Mouse (Mus musculus) small intestine, adult 2 months (tissue): Measurements from ENCODE around the gene Asgr2. TPM values are rescaled to one million over a fixed set of nuclear protein-coding genes. Genes with fewer than 3 reads are reported as not detected.

Source experiments
- H3K27ac ChIP-seq: fragments of 200-500 bp; 2 replicates; pipeline ENCODE4 v1.5.1; 2012; ENCODE audit warnings: low read depth, low read length, control low read depth, inconsistent platforms; ENCODE audit not compliant: insufficient read depth
- H3K27me3 ChIP-seq: fragments of 200-500 bp; 2 replicates; pipeline ENCODE4 v1.6.1; 2012; ENCODE audit warnings: mild to moderate bottlenecking, moderate library complexity, low read length, inconsistent platforms; ENCODE audit not compliant: control insufficient read depth, insufficient read depth
- H3K36me3 ChIP-seq: fragments of 200-500 bp; 2 replicates; pipeline ENCODE4 v1.6.1; 2012; ENCODE audit warnings: mild to moderate bottlenecking, low read length, control low read depth, inconsistent platforms; ENCODE audit not compliant: control insufficient read depth, insufficient read depth
- H3K4me1 ChIP-seq: fragments of 200-500 bp; 2 replicates; pipeline ENCODE4 v1.6.1; 2012; ENCODE audit warnings: low read length, inconsistent platforms, mixed read lengths; ENCODE audit not compliant: control insufficient read depth, insufficient read depth, insufficient read length
- H3K4me3 ChIP-seq: fragments of 200-500 bp; 2 replicates; pipeline ENCODE4 v1.5.1; 2012; ENCODE audit warnings: low read depth, mild to moderate bottlenecking, control low read depth, inconsistent platforms, low read length, moderate library complexity
- CTCF ChIP-seq: fragments of 200-500 bp; IDR thresholded peaks from 2 replicates; pipeline ENCODE4 v1.5.1; 2012; ENCODE audit warnings: low read depth, mild to moderate bottlenecking, control low read depth, inconsistent platforms, low read length, moderate library complexity, mixed read lengths; ENCODE audit not compliant: insufficient replicate concordance, insufficient read length; ENCODE audit errors: extremely low read depth
- POLR2A ChIP-seq: fragments of 200-500 bp; IDR thresholded peaks from 2 replicates; pipeline ENCODE4 v1.6.1; 2012; ENCODE audit warnings: low read depth, mild to moderate bottlenecking, control low read depth, inconsistent platforms, low read length, moderate library complexity
- WGBS: fragments of 180-500 bp; shearing (Covaris S2); methylation state at CpG from one replicate; pipeline ENCODE4 v1.1.7; 2018; 5-methylcytosine and 5-hydroxymethylcytosine counted together
- polyA plus RNA-seq: library from polyadenylated mRNA; depleted of rRNA; stranded (reverse); fragments of >200 nt; gene quantifications from 2 replicates; pipeline ENCODE4 v1.2.3, GENCODE M21; 2012

The Asgr2 gene
- polyA plus RNA-seq, 1 experiment: 0.16 TPM

DNA sequence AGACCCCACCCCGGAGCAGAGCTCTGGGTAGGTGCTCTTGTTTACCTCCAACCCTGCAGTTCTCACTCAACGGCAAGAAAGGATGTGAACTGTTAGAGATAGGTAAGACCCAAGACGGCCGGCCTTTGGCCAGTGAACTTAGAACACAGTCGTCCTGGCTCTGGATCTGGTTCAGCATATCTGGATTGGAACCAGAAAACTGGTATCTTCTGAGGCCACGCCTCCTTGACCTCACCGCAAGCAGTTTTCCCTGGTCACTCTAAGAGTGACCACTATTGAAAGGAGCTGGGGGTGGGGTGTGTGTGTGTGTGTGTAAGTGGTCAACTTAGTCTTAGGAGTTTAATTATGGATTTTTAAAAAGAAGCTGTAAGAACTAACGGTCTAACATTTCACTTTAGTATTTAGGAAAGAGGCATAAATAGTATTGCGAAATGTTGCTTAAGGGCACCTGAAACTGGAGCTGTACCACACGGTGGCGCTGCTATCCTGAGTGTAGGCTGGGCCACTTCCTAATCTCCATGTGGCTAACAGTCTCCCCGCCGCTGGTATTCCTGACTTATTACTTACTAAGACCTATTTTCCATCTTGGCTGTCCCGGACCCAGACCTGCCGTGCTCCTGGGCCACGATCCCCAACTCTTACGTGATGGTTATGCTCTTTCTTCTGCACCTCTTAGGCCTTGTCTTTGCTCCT, 17.9 kb upstream of the Asgr2 start:
- H3K27ac ChIP-seq: no peak overlapping the region
- TF ChIP-seq POLR2A (no peak), CTCF (peak; percentile 80; the same call in 1 of the 2 replicates)
- peaks cover 3% of the 10 kb centered on the region; the same call in 1 of the 2 replicates for H3K4me1 ChIP-seq
- H3K36me3 ChIP-seq: no peaks in the 10 kb centered on the region
- H3K27me3 ChIP-seq: no peaks in the 10 kb centered on the region
- no peak overlapping the region for H3K4me3 ChIP-seq
- WGBS: 19% methylated on average over 17 of the region's 17 CpGs

DNA sequence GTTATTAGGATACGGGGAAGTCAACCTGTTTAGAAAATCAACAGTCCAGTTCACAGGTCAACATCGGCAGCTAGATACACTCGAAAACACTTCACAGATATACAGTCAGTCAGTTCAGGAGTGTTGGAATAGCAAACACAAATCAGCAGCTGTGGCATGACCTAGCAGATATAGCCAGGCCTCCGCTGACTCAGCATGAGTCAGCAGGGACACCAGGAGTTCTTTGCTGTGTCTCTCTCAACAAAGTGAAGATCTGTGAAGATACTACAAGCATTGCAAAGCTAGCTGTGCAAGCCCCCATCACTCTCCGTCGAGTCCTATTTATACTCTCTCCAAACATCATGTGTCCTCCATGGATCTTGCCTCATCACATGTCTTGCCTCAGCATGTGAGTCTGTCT, 16.9 kb upstream of the Asgr2 start:
- Histone ChIP-seq H3K36me3 (no peaks in the 10 kb centered on the region), H3K4me1 (peaks cover 2% of the 10 kb centered on the region; the same call in 1 of the 2 replicates), H3K27me3 (no peaks in the 10 kb centered on the region), H3K4me3 (no peak overlapping the region), H3K27ac (no peak overlapping the region)
- WGBS: 66% methylated on average over 6 of the region's 6 CpGs
- TF ChIP-seq POLR2A: no peak
- no peak for TF ChIP-seq CTCF

DNA sequence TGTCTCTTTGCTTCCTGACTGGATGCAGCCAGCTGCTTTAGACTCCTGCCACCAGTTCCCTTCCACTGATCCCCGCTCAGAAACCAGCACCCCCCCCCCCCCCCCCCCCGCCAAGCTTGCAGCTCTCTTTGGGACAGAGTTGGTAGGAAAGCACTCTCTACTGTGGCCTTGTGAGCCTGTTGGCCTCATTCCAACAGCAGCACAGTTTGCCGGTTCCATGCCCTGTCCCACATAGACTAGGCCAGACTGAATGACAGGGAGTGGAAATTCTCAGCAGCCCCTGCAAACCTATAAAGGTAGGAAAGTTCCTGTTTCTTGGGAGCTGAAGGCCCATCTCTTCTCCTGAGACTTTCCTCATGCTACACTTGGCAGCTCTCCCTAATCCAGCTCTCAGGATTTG, 15.0 kb upstream of the Asgr2 start:
- Histone ChIP-seq H3K27me3 (no peaks in the 10 kb centered on the region), H3K27ac (no peak overlapping the region), H3K36me3 (no peaks in the 10 kb centered on the region), H3K4me1 (peaks cover 2% of the 10 kb centered on the region; the same call in 1 of the 2 replicates), H3K4me3 (no peak overlapping the region)
- 39% methylated on average over 3 of the region's 3 CpGs for WGBS
- no peak for TF ChIP-seq POLR2A
- no peak for TF ChIP-seq CTCF

DNA sequence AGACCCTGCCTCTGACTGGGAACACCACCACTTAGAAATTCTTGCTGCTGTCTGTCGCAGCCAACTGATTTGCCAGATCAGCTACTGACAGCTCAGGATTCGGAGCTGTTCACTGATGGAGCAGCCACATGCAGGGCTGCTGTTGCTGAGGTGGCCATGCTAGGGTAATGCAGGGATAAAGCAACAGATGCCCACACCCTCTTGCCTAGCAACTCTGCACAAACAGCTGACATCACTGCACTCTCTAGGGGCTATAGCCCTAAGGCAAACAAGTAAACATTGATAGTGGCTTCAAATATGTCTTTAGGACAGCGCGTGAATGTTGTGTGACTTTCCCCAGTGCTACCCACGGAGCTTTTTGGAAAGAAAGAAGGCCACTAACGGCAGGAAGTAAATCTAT, 13.3 kb upstream of the Asgr2 start:
- no peaks in the 10 kb centered on the region for H3K36me3 ChIP-seq

DNA sequence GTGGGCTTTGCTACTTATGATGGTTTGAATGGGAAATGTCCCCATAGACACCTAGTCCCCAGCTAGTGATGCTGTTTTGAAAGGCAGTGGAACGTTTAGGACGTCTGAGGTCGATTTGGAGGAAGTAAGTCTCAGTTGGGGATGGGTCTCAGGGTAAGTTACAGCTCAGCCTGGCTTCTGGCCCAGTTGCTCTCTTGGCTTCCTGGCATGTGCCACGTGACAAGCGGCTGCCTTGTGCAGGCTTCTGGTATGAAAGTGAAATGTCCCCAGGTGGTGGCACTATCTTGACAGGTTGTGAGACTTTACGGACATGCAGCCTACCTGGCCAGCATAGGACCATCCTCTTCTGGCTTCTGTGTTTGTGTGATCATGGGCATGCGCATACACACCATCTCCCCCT, 12.5 kb upstream of the Asgr2 start:
- WGBS: 23% methylated on average over 7 of the region's 7 CpGs
- no peak for TF ChIP-seq CTCF
- H3K27me3 ChIP-seq: no peaks in the 10 kb centered on the region

More for the DNA sequence above, 13.3 kb upstream of the Asgr2 start:
- TF ChIP-seq POLR2A (no peak), CTCF (no peak)
- WGBS: 57% methylated on average over 6 of the region's 6 CpGs
- H3K4me1 ChIP-seq: peaks cover 2% of the 10 kb centered on the region; the same call in 1 of the 2 replicates
- H3K4me3 ChIP-seq: no peak overlapping the region
- H3K27ac ChIP-seq: no peak overlapping the region
- H3K27me3 ChIP-seq: no peaks in the 10 kb centered on the region

DNA sequence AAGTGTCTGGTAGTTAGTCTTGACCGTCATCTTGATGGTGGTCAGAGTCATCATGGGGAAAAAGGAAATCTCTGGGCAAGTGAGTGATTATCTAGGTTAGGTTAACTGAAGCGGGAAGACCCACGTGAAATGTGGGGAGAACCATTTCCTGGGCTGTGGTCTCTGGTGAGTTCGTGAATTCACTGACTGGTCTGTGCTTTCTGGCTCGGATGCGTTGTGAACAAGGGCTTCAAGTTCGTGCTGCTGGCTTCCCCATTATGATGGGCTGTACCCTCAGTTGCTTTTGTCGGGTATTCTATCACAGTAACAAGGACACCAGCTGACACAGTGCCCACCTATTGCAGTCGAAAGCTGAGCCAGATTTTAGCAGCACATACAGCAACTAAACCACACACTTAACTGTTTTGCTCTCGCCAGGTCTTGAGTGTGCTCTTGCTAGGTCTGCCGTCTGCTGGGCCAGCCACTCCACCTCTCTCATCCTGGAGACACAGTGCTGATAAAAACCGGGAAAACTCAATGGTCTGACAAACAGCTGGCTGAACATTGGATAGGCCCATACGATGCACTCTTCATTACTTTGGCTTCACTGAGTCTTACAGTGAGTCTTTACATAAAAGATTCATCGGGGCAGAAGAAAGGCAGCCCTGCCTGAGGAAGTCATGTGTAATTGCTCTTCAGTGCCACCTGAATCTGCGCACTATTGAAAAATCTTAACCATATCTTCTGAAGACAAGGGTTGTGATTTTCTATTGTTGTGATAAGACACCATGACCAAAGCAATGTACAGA, 11.4 kb upstream of the Asgr2 start:
- Histone ChIP-seq H3K27ac (no peak overlapping the region), H3K36me3 (no peaks in the 10 kb centered on the region), H3K4me3 (no peak overlapping the region), H3K27me3 (no peaks in the 10 kb centered on the region), H3K4me1 (peaks cover 2% of the 10 kb centered on the region; the same call in 1 of the 2 replicates)
- WGBS: 85% methylated on average over 15 of the region's 15 CpGs
- TF ChIP-seq CTCF: no peak
- TF ChIP-seq POLR2A: no peak

More for the DNA sequence above, 12.5 kb upstream of the Asgr2 start:
- H3K36me3 ChIP-seq: no peaks in the 10 kb centered on the region
- no peak overlapping the region for H3K27ac ChIP-seq
- peaks cover 2% of the 10 kb centered on the region; the same call in 1 of the 2 replicates for H3K4me1 ChIP-seq
- H3K4me3 ChIP-seq: no peak overlapping the region

DNA sequence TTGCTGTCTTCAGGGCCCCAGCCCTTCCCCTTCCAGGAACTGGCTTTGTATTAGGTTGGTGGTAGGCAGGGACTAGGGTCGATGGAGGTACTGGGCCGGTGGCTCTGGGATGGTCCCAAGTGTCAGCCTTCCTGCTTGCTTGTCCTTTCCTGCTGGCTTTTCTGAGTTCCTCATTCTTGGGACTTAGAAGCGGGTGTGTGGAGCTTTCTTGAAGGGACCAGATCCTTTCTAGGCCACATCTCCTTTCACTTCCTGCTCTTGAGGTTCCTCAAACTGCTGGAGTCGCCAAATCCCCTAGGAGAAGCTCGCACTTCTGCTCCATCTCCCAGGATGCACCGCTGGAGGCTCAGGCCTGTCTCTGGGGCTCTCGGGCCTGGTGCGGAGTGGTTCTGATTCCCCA, 7.9 kb upstream of the Asgr2 start:
- no peaks in the 10 kb centered on the region for H3K36me3 ChIP-seq
- no peak overlapping the region for H3K27ac ChIP-seq
- no peaks in the 10 kb centered on the region for H3K27me3 ChIP-seq
- 78% methylated on average over 8 of the region's 8 CpGs for WGBS
- TF ChIP-seq CTCF: no peak
- no peak for TF ChIP-seq POLR2A
- H3K4me3 ChIP-seq: no peak overlapping the region
- peaks cover 2% of the 10 kb centered on the region; the same call in 1 of the 2 replicates for H3K4me1 ChIP-seq
